Mouse (Mus musculus) heart, embryonic 11.5 days (tissue): ENCODE data around the gene Cdk10. TPM values are rescaled to one million over a fixed set of nuclear protein-coding genes. Genes with fewer than 3 reads are reported as not detected.

Experiments
- polyA plus RNA-seq: library from polyadenylated mRNA; unstranded; fragments of >200 nt; fragmentation: Nextera tagmentation; extraction: Ambion mirVana; gene quantifications from 2 replicates; pipeline ENCODE4 v1.2.1, GENCODE M21; 2014

Cdk10 gene
- polyA plus RNA-seq, 1 experiment from 2014 or later, result 24.2 TPM

Other genes starting within 250 kb of the Cdk10 start
- 49.5 and 51.3 TPM in 2 replicates for gene Ankrd11, start 182.6 kb upstream of the Cdk10 start, polyA plus RNA-seq
- 48.7 and 49.4 TPM in 2 replicates for gene Spg7, start 161.9 kb upstream of the Cdk10 start, polyA plus RNA-seq
- 1,217 and 1,331 TPM in 2 replicates for gene Rpl13, start 122.5 kb upstream of the Cdk10 start, polyA plus RNA-seq
- gene Cpne7, start 107.5 kb upstream of the Cdk10 start, polyA plus RNA-seq, result 0.27 and 0.31 TPM in 2 replicates
- gene Sult5a1, start 66.5 kb upstream of the Cdk10 start, polyA plus RNA-seq, result 6.6 and 8.1 TPM in 2 replicates
- 1.0 and 1.3 TPM in 2 replicates for gene Dpep1, start 38.6 kb upstream of the Cdk10 start, polyA plus RNA-seq
- gene Chmp1a, start 12.1 kb upstream of the Cdk10 start, polyA plus RNA-seq, result 63.1 and 74.1 TPM in 2 replicates
- 3.4 and 5.0 TPM in 2 replicates for gene Spata33, start 12.0 kb upstream of the Cdk10 start, polyA plus RNA-seq
- gene Spata2l, start 11.4 kb downstream of the Cdk10 start, polyA plus RNA-seq, result 1.6 TPM in 2 replicates
- 11.7 and 12.1 TPM in 2 replicates for gene Zfp276, start 29.4 kb downstream of the Cdk10 start, polyA plus RNA-seq
- 16.8 and 19.8 TPM in 2 replicates for gene Vps9d1, start 29.5 kb downstream of the Cdk10 start, polyA plus RNA-seq
- 22.8 and 27.7 TPM in 2 replicates for gene Fanca, start 93.7 kb downstream of the Cdk10 start, polyA plus RNA-seq
- gene Spire2, start 107.9 kb downstream of the Cdk10 start, polyA plus RNA-seq, result 2.9 and 3.0 TPM in 2 replicates
- gene Tcf25, start 148.9 kb downstream of the Cdk10 start, polyA plus RNA-seq, result 148 and 165 TPM in 2 replicates
- 0.06 TPM in 1 of 2 replicates, not detected in the other for gene Mc1r, start 182.3 kb downstream of the Cdk10 start, polyA plus RNA-seq
- 13.6 and 13.8 TPM in 2 replicates for gene Tubb3, start 186.6 kb downstream of the Cdk10 start, polyA plus RNA-seq
- 32.2 and 36.1 TPM in 2 replicates for gene Def8, start 198.7 kb downstream of the Cdk10 start, polyA plus RNA-seq